Mouse (Mus musculus) lung, postnatal 0 days (tissue): Measurements from ENCODE around the gene Plekhb2.

Experiments used
- CTCF ChIP-seq: IDR thresholded peaks from 2 replicates; pipeline ENCODE4 v1.5.1; 2016; ENCODE audit warnings: antibody characterized with exemption, mild to moderate bottlenecking
- EP300 ChIP-seq: IDR thresholded peaks from 2 replicates; pipeline ENCODE4 v1.6.1; 2016; ENCODE audit warnings: antibody characterized with exemption, mild to moderate bottlenecking, control low read depth

DNA sequence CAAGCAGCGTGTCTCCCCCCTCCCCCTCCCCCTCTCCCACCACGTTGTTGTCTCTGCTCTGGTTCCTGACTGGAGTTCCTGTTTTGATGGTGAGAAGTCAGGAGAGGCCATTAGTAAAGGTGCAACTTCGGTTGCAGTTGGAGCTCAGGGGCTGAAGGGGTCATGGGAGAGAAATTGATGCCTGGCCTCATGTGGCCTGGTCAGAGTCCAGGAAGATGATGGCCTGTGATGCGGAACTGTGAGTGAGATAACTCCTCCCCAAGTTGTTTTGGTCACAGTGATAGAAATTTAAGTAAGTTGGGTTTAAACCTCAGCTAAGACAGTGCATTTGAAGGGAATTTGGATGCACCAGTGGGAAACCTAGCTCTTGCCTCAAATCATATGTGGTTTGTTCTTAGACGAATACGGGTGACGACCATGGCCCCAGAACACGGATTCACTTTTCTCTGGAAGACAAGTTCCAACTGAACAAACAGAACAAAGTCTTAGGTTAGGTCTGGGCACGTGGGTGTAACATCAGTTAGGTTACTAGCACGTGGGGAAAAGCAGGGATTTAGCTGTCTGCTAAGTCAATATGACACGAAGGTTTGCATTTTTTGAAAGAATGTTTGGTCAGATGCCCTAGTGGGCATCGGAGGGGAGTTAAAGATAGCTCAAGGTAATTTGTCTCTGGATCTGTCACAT lies 5.4 kb downstream of the Plekhb2 start:
- no peak for TF ChIP-seq CTCF
- no peak for TF ChIP-seq EP300
